Mouse (Mus musculus): ENCODE measurements at regions not wholly inside any gene's neighbourhood (a gene's known extent, or its start where the extent isn't known, plus 50 kb on each side); places are given as distances from the start of the nearest gene placed in this dataset.

DNA sequence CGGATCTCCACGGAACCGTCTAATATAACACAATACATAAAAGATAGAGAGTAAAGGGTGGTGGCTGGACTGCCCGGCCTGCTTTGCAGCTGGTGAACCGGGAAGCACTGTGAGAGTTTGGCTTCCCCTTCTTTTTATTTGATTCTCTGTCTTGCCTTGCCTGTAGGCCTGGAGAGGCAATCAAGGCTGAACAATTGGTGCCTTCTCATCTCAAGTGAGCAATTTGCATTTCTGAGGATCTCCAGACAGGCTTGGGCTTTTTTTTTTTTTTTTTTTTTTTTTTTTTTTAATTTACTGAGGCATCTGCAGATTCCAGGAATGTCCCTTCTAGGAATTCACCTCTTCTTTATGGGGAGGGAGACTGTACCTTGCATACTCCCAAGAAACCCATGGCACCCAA, 51.1 kb upstream of the Lhx8 start:
- 37% methylated on average over 5 of the region's 5 CpGs for WGBS
- no peak overlapping the region for H3K27ac ChIP-seq

More for the DNA sequence above, 51.1 kb upstream of the Lhx8 start:
- Histone ChIP-seq H3K4me3 (replicated peaks; ENCODE audit: low read depth, low read length) (no peak overlapping the region), H3K4me1 (replicated peaks; ENCODE audit: insufficient read depth, low read length) (no peaks in the 10 kb centered on the region), H3K9ac (ENCODE audit: low read depth, low read length) (no peak overlapping the region), H3K27me3 (ENCODE audit: insufficient read depth, low read length) (no peaks in the 10 kb centered on the region), H3K9me3 (replicated peaks; ENCODE audit: low read length) (no peaks in the 10 kb centered on the region), H3K4me2 (ENCODE audit: low read length) (no peak overlapping the region), H3K36me3 (ENCODE audit: insufficient read depth, low read length) (no peaks in the 10 kb centered on the region)
- ATAC-seq (replicated peaks; ENCODE audit: low FRiP score, low read depth), result no peak
- TF ChIP-seq CTCF (IDR thresholded peaks at IDR 0.05; ENCODE audit: low read depth), result no peak
- no peak for DNase-seq (ENCODE audit: low spot score)
